Mouse (Mus musculus) right cerebral cortex, postnatal 14 days (tissue): Measurements from ENCODE around the gene Cyp2c37.
"Not testable (repeated sequence)": the region's sequence is repeated elsewhere in the genome, so short reads cannot be mapped to it uniquely, and the experiment has no call there.

Experiments used
- DNase-seq: peaks from one replicate; pipeline ENCODE4 v3.0.0; 2022

Cyp2c37 gene

DNA sequence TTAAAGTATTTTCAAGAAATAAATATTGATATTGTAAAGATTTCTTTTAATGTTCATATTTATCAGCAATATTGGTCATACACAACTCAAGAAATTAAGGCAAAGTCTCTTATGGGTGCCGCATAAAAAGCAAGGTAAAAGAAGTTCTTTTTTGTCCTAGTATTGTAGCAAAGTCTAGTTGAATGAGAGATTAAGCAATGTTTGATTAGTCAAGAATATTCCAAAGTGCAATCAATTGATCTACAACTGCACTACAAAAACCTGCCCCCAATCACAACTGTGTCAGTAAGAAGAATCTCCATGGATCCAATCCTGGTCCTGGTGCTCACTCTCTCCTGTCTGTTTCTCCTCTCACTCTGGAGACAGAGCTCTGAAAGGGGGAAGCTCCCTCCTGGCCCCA, at the start of gene Cyp2c37:
Cyp2c37 (plus strand) TSS at position 285 of the 400 bp plus-strand sequence.
- not testable (repeated sequence) for DNase-seq

DNA sequence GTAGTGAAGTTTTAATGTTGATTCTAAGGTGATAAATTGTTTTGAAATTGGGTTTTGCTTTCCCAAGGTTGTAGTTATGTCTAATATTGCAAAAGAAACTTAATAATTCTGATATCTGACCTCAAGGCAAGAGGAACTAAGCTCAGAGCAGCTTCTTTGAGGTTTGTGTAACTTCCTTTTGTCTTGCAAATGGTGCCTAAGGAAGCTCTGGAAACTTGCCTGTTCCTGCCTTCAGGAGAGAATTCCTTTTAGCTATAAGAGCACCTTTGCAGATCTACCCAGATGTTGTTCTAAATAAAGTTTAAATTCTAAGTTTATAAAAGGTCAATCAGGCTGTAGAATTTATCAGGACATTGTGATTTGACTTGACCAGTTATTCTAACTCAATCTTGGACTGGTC, 31.4 kb upstream of the Cyp2c37 start:
- not testable (repeated sequence) for DNase-seq

DNA sequence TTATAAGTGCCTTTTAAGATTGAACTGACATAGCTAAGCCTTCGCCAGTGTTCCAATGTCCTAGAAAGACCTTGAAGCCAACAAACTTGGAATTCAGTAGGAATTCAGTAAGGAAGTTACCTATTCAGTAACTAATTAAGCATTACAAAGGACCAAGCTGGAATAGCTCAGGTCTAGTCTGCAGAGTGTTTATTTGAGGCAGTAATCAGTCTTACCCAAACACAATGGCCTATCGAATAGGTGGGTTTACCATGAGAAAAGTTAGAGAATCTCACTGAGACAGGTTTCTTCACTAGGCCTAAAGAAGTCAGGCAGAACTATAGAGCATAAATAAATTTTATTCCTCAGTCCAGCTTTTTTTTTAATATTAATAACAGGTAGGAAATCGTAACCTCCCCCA, 21.1 kb upstream of the Cyp2c37 start:
- not testable (repeated sequence) for DNase-seq

DNA sequence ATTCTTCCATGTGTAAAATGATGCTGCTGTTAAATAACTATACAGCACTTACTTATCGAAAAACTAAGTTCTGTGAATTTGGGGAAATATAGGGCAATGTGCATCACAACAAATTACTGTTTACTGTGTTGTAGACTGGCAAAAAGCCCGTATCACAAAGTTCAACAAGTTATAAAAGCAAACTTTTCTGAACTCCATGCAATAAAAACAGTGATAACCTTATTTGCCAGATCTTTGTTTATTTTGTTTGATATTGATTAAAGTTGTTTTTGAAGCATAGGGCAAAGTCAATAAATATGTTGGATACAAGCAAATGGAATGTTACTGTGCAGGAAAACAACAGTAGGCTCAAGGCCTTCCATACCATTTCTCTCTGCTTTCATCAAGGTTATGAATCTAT, 2.8 kb upstream of the Cyp2c37 start:
- DNase-seq, result no peak
